11 mouse cellular contexts compared by ENCODE assay signal in the genomic region with DNA sequence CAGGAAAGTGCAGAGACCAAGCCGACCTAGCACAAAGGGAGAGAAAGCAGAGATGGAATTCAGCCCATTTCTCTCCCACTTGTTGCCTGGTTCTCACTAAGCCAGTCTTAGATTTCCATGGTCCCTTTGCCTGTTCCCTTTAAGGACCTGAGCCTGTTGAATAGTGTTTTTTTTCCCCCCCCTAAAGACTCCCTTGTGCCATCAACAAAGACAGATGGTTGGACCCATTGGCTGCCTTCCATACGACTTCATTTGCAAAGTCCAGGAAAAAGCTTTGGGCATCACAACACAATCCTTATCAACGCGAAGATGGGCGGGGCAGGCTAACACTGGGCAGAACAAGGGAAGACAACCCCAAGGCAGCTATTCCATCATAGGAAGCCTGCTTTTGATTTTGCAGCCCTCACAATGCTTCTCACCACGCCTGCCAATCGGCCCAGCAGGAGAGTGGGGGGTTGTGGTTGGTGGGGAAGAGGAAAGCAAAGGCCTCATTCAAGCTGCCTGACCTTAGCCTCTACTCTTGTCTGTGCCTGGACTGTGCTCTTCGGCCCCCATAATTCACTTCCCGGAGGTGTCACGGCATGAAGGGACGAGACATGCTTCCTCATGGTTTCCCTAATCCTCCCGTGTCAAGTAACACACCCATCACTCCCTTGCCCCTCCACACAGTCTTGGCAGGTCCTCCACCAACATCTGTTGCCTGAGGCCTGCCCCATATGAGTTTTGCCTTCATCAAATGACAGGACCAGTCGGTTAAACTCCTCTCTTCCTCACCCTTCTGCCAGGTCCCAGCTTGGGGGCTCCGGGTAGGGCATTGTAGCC. TPM values are rescaled to one million over a fixed set of nuclear protein-coding genes. Genes with fewer than 3 reads are reported as not detected.
A peak's percentile ranks its signal among the peaks of the same experiment; 100 is the strongest.
DNase-seq lines count a peak whose midpoint lies in the region; ATAC-seq and TF ChIP-seq lines count a peak whose summit lies in the region.
"Had no signal": no experiment of that assay in that cellular context is flagged by ENCODE, and none has a peak within 500 bp of the region (broad histone marks: within the 10 kb centered on the region; RNA-seq: fewer than 3 reads in every experiment).

No protein-coding gene starts in this region.

- no peak for TF ChIP-seq CTCF in hindbrain, postnatal 0 days (IDR thresholded peaks at IDR 0.05; ENCODE audit: low read depth)

- H3K27me3 ChIP-seq in kidney, embryonic 15.5 days = no peaks in the 10 kb centered on the region
- 0 out of 2 replicates have a peak, but pooled peaks cover 4% of the 10 kb centered on the region for H3K27me3 ChIP-seq in embryonic facial prominence, embryonic 10.5 days (replicated peaks; ENCODE audit: low read depth, poor library complexity, severe bottlenecking)
- H3K27me3 ChIP-seq in hindbrain, postnatal 0 days (ENCODE audit: insufficient read depth, low read length) = no peaks in the 10 kb centered on the region
- H3K27me3 ChIP-seq in neural tube, embryonic 13.5 days = no peaks in the 10 kb centered on the region

- WGBS in kidney, embryonic 15.5 days = 48% methylated on average over 14 of the region's 14 CpGs
- WGBS in embryonic facial prominence, embryonic 10.5 days = 55% methylated on average over 14 of the region's 14 CpGs
- WGBS in hindbrain, postnatal 0 days = 16% methylated on average over 14 of the region's 14 CpGs
- 26% methylated on average over 14 of the region's 14 CpGs for WGBS in neural tube, embryonic 13.5 days

- no peaks in the 10 kb centered on the region for H3K9me3 ChIP-seq in kidney, embryonic 15.5 days (replicated peaks)
- H3K9me3 ChIP-seq in embryonic facial prominence, embryonic 10.5 days = no peaks in the 10 kb centered on the region
- H3K9me3 ChIP-seq in hindbrain, postnatal 0 days (ENCODE audit: low read length) = no peaks in the 10 kb centered on the region
- H3K9me3 ChIP-seq in neural tube, embryonic 13.5 days = no peaks in the 10 kb centered on the region
- H3K9me3 ChIP-seq: limb, embryonic 12.5 days had no signal

- no peak overlapping the region for H3K4me3 ChIP-seq in kidney, embryonic 15.5 days (replicated peaks)
- no peak overlapping the region for H3K4me3 ChIP-seq in embryonic facial prominence, embryonic 10.5 days
- H3K4me3 ChIP-seq in hindbrain, postnatal 0 days (ENCODE audit: low read length) = no peak overlapping the region
- no peak overlapping the region for H3K4me3 ChIP-seq in neural tube, embryonic 13.5 days
- H3K4me3 ChIP-seq: limb, embryonic 12.5 days had no signal

- DNase-seq in kidney, postnatal 36 days = no peak
- no peak for DNase-seq in embryonic facial prominence, embryonic 10.5 days (ENCODE audit: low spot score)
- peak; percentile 85 for DNase-seq in hindbrain, postnatal 0 days (ENCODE audit: low spot score)
- DNase-seq in urinary bladder, adult 2 months (ENCODE audit: low spot score) = no peak
- no peak for DNase-seq in frontal cortex, adult 2 months (ENCODE audit: extremely low spot score in 1 of 2, low spot score in 1 of 2)
- DNase-seq: cerebellum, adult 11-12 months had no signal

- ATAC-seq in kidney, embryonic 15.5 days (replicated peaks; ENCODE audit: low FRiP score) = 0 out of 2 replicates have a peak, but pooled peaks have one; percentile 12
- peak; percentile 88 for ATAC-seq in hindbrain, postnatal 0 days
- peak; percentile 82 for ATAC-seq in neural tube, embryonic 13.5 days (ENCODE audit: low read depth)
- ATAC-seq in monocyte, adult 5-6 weeks (replicated peaks; ENCODE audit: insufficient number of reproducible peaks, low FRiP score, low TSS enrichment, poor library complexity, severe bottlenecking) = no peak

- peaks cover 7% of the 10 kb centered on the region for H3K4me1 ChIP-seq in kidney, embryonic 15.5 days
- H3K4me1 ChIP-seq in embryonic facial prominence, embryonic 10.5 days = peaks cover 15% of the 10 kb centered on the region
- H3K4me1 ChIP-seq in hindbrain, postnatal 0 days (ENCODE audit: insufficient read depth, low read length) = peaks cover 7% of the 10 kb centered on the region
- peaks cover 26% of the 10 kb centered on the region for H3K4me1 ChIP-seq in neural tube, embryonic 13.5 days (replicated peaks)

- H3K9ac ChIP-seq in kidney, embryonic 15.5 days = no peak overlapping the region
- H3K9ac ChIP-seq in hindbrain, postnatal 0 days (replicated peaks; ENCODE audit: low read length) = no peak overlapping the region
- no peak overlapping the region for H3K9ac ChIP-seq in neural tube, embryonic 13.5 days
- H3K9ac ChIP-seq: limb, embryonic 12.5 days had no signal

- H3K27ac ChIP-seq in kidney, embryonic 15.5 days = no peak overlapping the region
- H3K27ac ChIP-seq in embryonic facial prominence, embryonic 10.5 days (replicated peaks) = peak overlapping the region; percentile 8; the same call in 1 of the 2 replicates
- H3K27ac ChIP-seq in hindbrain, postnatal 0 days = peak overlapping the region; percentile 56; the same call in 1 of the 2 replicates
- peak overlapping the region; percentile 23 for H3K27ac ChIP-seq in neural tube, embryonic 13.5 days (replicated peaks)
- H3K27ac ChIP-seq: limb, embryonic 12.5 days; macrophage had no signal

- no peaks in the 10 kb centered on the region for H3K36me3 ChIP-seq in kidney, embryonic 15.5 days
- H3K36me3 ChIP-seq in embryonic facial prominence, embryonic 10.5 days (replicated peaks) = no peaks in the 10 kb centered on the region
- no peaks in the 10 kb centered on the region for H3K36me3 ChIP-seq in hindbrain, postnatal 0 days (ENCODE audit: insufficient read depth, low read length)
- no peaks in the 10 kb centered on the region for H3K36me3 ChIP-seq in neural tube, embryonic 13.5 days
- H3K36me3 ChIP-seq: limb, embryonic 12.5 days had no signal

- no peak overlapping the region for H3K4me2 ChIP-seq in kidney, embryonic 15.5 days
- 0 out of 2 replicates have a peak overlapping the region, but pooled peaks have one; percentile 11 for H3K4me2 ChIP-seq in hindbrain, postnatal 0 days (ENCODE audit: low read depth, low read length)
- H3K4me2 ChIP-seq in neural tube, embryonic 13.5 days = no peak overlapping the region
- H3K4me2 ChIP-seq: limb, embryonic 12.5 days had no signal

RNA-seq across cellular contexts. Expression of gene Sox9, which starts 36.0 kb away (rescaled TPM):
- 36.2 and 37.9 TPM in 2 replicates for polyA plus RNA-seq in kidney, embryonic 15.5 days (2015; fragmentation: Nextera tagmentation; extraction: Ambion mirVana)
- 108 and 112 TPM in 2 replicates for polyA plus RNA-seq in embryonic facial prominence, embryonic 10.5 days (2016; fragmentation: Nextera tagmentation; extraction: Ambion mirVana)
- total RNA-seq in hindbrain, postnatal 0 days (2014; rRNA removed) = 11.7 and 16.7 TPM in 2 replicates
- polyA plus RNA-seq in hindbrain, postnatal 0 days (2015; fragmentation: Nextera tagmentation; extraction: Ambion mirVana) = 45.5 and 47.9 TPM in 2 replicates
- 49.0 and 72.8 TPM in 2 replicates for polyA plus RNA-seq in neural tube, embryonic 13.5 days (2015; fragmentation: Nextera tagmentation; extraction: Ambion mirVana)
- polyA plus RNA-seq in urinary bladder, adult 2 months (2012; rRNA removed) = 0.96 and 1.1 TPM in 2 replicates
- polyA plus RNA-seq in frontal cortex, adult 2 months (2012; rRNA removed) = 19.9 and 21.4 TPM in 2 replicates
- not detected in 3 replicates for total RNA-seq in monocyte, adult 5-6 weeks (2017)
- polyA plus RNA-seq: macrophage had no signal
